Comparison of ENCODE assay signal across 8 mouse cellular contexts in the genomic region with DNA sequence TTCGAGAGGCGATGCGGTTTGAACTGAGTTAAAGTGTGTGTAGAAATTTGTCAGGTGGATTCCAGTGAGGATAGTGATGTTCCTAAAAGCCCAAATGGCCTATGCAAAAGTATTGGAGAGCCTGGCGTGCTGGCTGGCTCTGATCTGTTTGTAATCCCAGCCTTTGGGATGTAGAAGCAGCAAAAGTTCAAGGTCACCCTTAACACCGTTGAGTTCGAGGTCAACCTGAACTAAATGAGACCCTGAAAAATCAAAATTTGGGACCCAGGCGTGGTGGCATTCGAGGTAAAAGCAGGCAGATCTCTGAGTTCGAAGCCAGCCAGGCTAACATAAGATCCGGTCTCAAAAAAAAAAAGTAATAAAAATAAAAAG. TPM values are rescaled to one million over a fixed set of nuclear protein-coding genes. Genes with fewer than 3 reads are reported as not detected.
A peak's percentile ranks its signal among the peaks of the same experiment; 100 is the strongest.
DNase-seq lines count a peak whose midpoint lies in the region; ATAC-seq and TF ChIP-seq lines count a peak whose summit lies in the region.

No protein-coding gene starts in this region.

- no peak for ATAC-seq in hindbrain, embryonic 11.5 days (ENCODE audit: low FRiP score)
- ATAC-seq in midbrain, embryonic 12.5 days (ENCODE audit: low FRiP score, low read depth), result no peak

- TF ChIP-seq POLR2A in kidney, adult 2 months (IDR thresholded peaks at IDR 0.05; ENCODE audit: low read depth, low read length), result no peak
- TF ChIP-seq POLR2A in bone marrow, adult 2 months (IDR thresholded peaks at IDR 0.05; ENCODE audit: borderline replicate concordance, control insufficient read depth, low read depth, low read length), result no peak

- WGBS in kidney, adult 2 months, result 41% methylated on average over 10 of the region's 10 CpGs
- 42% methylated on average over 10 of the region's 10 CpGs for WGBS in bone marrow, adult 2 months
- 51% methylated on average over 10 of the region's 10 CpGs for WGBS in hindbrain, embryonic 11.5 days
- 51% methylated on average over 10 of the region's 10 CpGs for WGBS in midbrain, embryonic 12.5 days

- intact Hi-C loops in left cerebral cortex, postnatal 4 days (cut with DNase I), result no loop called here

- H3K4me3 ChIP-seq in kidney, adult 2 months (ENCODE audit: insufficient read depth, low read depth, low read length), result peak overlapping the region; percentile 77
- H3K4me3 ChIP-seq in bone marrow, adult 2 months (replicated peaks; ENCODE audit: control insufficient read depth, low read depth, low read length), result peak overlapping the region; percentile 82
- peak overlapping the region; percentile 80 for H3K4me3 ChIP-seq in hindbrain, embryonic 11.5 days (ENCODE audit: low read depth, low read length)
- H3K4me3 ChIP-seq in midbrain, embryonic 12.5 days, result peak overlapping the region; percentile 75

- H3K36me3 ChIP-seq in kidney, adult 2 months (ENCODE audit: control insufficient read depth, insufficient read depth, low read length), result no peaks in the 10 kb centered on the region
- no peaks in the 10 kb centered on the region for H3K36me3 ChIP-seq in hindbrain, embryonic 11.5 days (ENCODE audit: control insufficient read depth, insufficient read depth, low read length)
- H3K36me3 ChIP-seq in midbrain, embryonic 12.5 days, result no peaks in the 10 kb centered on the region

- H3K27me3 ChIP-seq in kidney, adult 2 months (replicated peaks; ENCODE audit: control insufficient read depth, insufficient read depth, low read length), result no peaks in the 10 kb centered on the region
- no peaks in the 10 kb centered on the region for H3K27me3 ChIP-seq in hindbrain, embryonic 11.5 days (ENCODE audit: control insufficient read depth, insufficient read depth, low read length)
- no peaks in the 10 kb centered on the region for H3K27me3 ChIP-seq in midbrain, embryonic 12.5 days

- no peaks in the 10 kb centered on the region for H3K9me3 ChIP-seq in hindbrain, embryonic 11.5 days (ENCODE audit: control insufficient read depth, low read length)
- no peaks in the 10 kb centered on the region for H3K9me3 ChIP-seq in midbrain, embryonic 12.5 days

- peak overlapping the region; percentile 83 for H3K9ac ChIP-seq in hindbrain, embryonic 11.5 days (ENCODE audit: low read depth, low read length)
- H3K9ac ChIP-seq in midbrain, embryonic 12.5 days (replicated peaks), result peak overlapping the region; percentile 75

- no peak for DNase-seq in kidney, adult 2 months
- DNase-seq in kidney, adult 18-20 months, result no peak
- DNase-seq in hindbrain, embryonic 11.5 days (ENCODE audit: low spot score), result no peak
- no peak for DNase-seq in left cerebral cortex, postnatal 4 days
- DNase-seq in urinary bladder, postnatal 10 days (ENCODE audit: low spot score), result no peak
- DNase-seq in testis, postnatal 14 days (ENCODE audit: low spot score), result no peak

- peak overlapping the region; percentile 74 for H3K27ac ChIP-seq in kidney, adult 2 months (ENCODE audit: insufficient read depth, low read depth, low read length)
- no peak overlapping the region for H3K27ac ChIP-seq in bone marrow, adult 2 months (ENCODE audit: control insufficient read depth, insufficient read depth, low read depth, low read length, poor library complexity)
- H3K27ac ChIP-seq in hindbrain, embryonic 11.5 days (ENCODE audit: low read depth, low read length), result no peak overlapping the region
- 0 out of 2 replicates have a peak overlapping the region, but pooled peaks have one; percentile 25 for H3K27ac ChIP-seq in midbrain, embryonic 12.5 days (replicated peaks)

- TF ChIP-seq CTCF in kidney, adult 2 months (conservative IDR thresholded peaks at IDR 0.05; ENCODE audit: insufficient read depth, insufficient read length, low read depth, low read length), result no peak
- no peak for TF ChIP-seq CTCF in bone marrow, adult 2 months (IDR thresholded peaks at IDR 0.05; ENCODE audit: control insufficient read depth, insufficient read depth, low read length)

- peak overlapping the region; percentile 85 for H3K4me2 ChIP-seq in hindbrain, embryonic 11.5 days (replicated peaks; ENCODE audit: low read depth, low read length)
- peak overlapping the region; percentile 95 for H3K4me2 ChIP-seq in midbrain, embryonic 12.5 days (replicated peaks)

- peaks cover 8% of the 10 kb centered on the region; the same call in 1 of the 2 replicates for H3K4me1 ChIP-seq in kidney, adult 2 months (ENCODE audit: control insufficient read depth, insufficient read depth, low read length)
- peaks cover 2% of the 10 kb centered on the region; the same call in 1 of the 2 replicates for H3K4me1 ChIP-seq in bone marrow, adult 2 months (ENCODE audit: control insufficient read depth, insufficient read depth, low read length)
- no peaks in the 10 kb centered on the region for H3K4me1 ChIP-seq in hindbrain, embryonic 11.5 days (replicated peaks; ENCODE audit: control insufficient read depth, insufficient read depth, low read length)
- peaks cover 20% of the 10 kb centered on the region for H3K4me1 ChIP-seq in midbrain, embryonic 12.5 days

RNA-seq across cellular contexts. Expression of a gene that starts 0.6 kb away (rescaled TPM):
- polyA plus RNA-seq in kidney, adult 2 months (2012; rRNA removed), result 7.1 and 7.2 TPM in 2 replicates
- polyA plus RNA-seq in bone marrow, adult 2 months (2011; ENCODE audit: insufficient read depth, insufficient read length, low replicate concordance, missing spikeins), result 1.1 and 2.0 TPM in 2 replicates
- polyA plus RNA-seq in hindbrain, embryonic 11.5 days (2014; fragmentation: Nextera tagmentation; extraction: Ambion mirVana), result 11.7 and 13.9 TPM in 2 replicates
- polyA plus RNA-seq in midbrain, embryonic 12.5 days (2016; fragmentation: Nextera tagmentation; extraction: Ambion mirVana), result 16.3 and 16.6 TPM in 2 replicates
- 10 to 100 TPM; 18.9 to 19.1 TPM for total RNA-seq in left cerebral cortex, postnatal 4 days (2021)

RNA-seq across cellular contexts. Expression of a gene that starts 0.8 kb away (rescaled TPM):
- 17.0 and 21.3 TPM in 2 replicates for polyA plus RNA-seq in kidney, adult 2 months (2012; rRNA removed)
- 40.3 and 44.6 TPM in 2 replicates for polyA plus RNA-seq in bone marrow, adult 2 months (2011; ENCODE audit: insufficient read depth, insufficient read length, low replicate concordance, missing spikeins)
- polyA plus RNA-seq in hindbrain, embryonic 11.5 days (2014; fragmentation: Nextera tagmentation; extraction: Ambion mirVana), result 100 and 105 TPM in 2 replicates
- 107 and 110 TPM in 2 replicates for polyA plus RNA-seq in midbrain, embryonic 12.5 days (2016; fragmentation: Nextera tagmentation; extraction: Ambion mirVana)
- 10 to 100 TPM; 43.4 to 48.8 TPM for total RNA-seq in left cerebral cortex, postnatal 4 days (2021)

Comparison
In these comparisons a context has a peak if more than half of its experiments do, and no peak if none do; other contexts are left out.
1. H3K27ac ChIP-seq: peak in kidney, adult 2 months (single experiment) and midbrain, embryonic 12.5 days (single experiment); none in bone marrow, adult 2 months (single experiment) and hindbrain, embryonic 11.5 days (single experiment).
2. Peak in every context shown above with its lines, with median percentiles within 50 percentile points of each other: H3K4me3 ChIP-seq.